Mouse (Mus musculus) bone marrow, adult 2 months (tissue): ENCODE results near the gene Plin5.

ENCODE experiments used
- CTCF ChIP-seq: fragments of 200-500 bp; IDR thresholded peaks from 2 replicates; pipeline ENCODE4 v1.5.1; 2011; ENCODE audit warnings: low read length, control low read depth; ENCODE audit not compliant: control insufficient read depth, insufficient read depth
- POLR2A ChIP-seq: fragments of 200-500 bp; IDR thresholded peaks from 2 replicates; pipeline ENCODE4 v1.6.1; 2011; ENCODE audit warnings: low read depth, mild to moderate bottlenecking, control low read depth, low read length, borderline replicate concordance; ENCODE audit not compliant: control insufficient read depth

DNA sequence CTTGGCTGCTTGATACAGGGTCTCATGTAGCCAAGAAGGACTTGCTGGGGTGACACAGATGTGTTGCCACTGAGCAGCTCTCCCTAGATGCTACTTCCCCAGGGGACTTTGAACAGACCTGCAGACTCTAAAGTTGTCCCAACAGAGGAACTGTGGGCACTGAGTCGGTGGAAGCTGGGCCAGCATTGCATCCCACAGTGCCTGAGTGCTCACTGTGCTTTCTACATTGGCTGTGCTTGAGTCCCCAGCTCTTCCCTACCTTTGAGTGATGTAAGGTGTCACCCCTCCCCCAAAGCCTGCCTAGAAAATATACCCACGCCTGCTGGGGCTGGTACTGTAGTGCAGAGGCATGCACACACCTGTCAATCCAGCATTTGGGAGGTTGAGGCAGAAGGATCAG lies 9.7 kb downstream of the Plin5 start:
- TF ChIP-seq CTCF (no peak), POLR2A (no peak)
